Mouse (Mus musculus) CH12.LX (cell line): ENCODE data around the gene Fcgr1. TPM values are rescaled to one million over a fixed set of nuclear protein-coding genes. Genes with fewer than 3 reads are reported as not detected.
A peak's percentile ranks its signal among the peaks of the same experiment; 100 is the strongest.
"Not testable (repeated sequence)": the region's sequence is repeated elsewhere in the genome, so short reads cannot be mapped to it uniquely, and the experiment has no call there.

Source experiments
- DNase-seq: peaks from one replicate; pipeline ENCODE4 v3.0.0-alpha.2; 2013; ENCODE audit errors: extremely low read depth
- H3K27ac ChIP-seq: 2 replicates; pipeline ENCODE4 v1.5.1; 2012; ENCODE audit warnings: low read depth, mild to moderate bottlenecking, control low read depth, moderate library complexity; ENCODE audit not compliant: insufficient read depth
- H3K27me3 ChIP-seq: replicated peaks from 2 replicates; pipeline ENCODE3; 2012; ENCODE audit warnings: inconsistent platforms
- H3K36me3 ChIP-seq, 2 experiments: replicated peaks in 1 of 2; 2 replicates each; pipeline versions ENCODE3 to v1.6.1; 2012; ENCODE audit warnings: inconsistent platforms in 1 of 2, low read length in 1 of 2, mild to moderate bottlenecking in 1 of 2, mixed read lengths in 1 of 2, moderate library complexity in 1 of 2; ENCODE audit not compliant: control insufficient read depth in 1 of 2, insufficient read depth in 1 of 2
- H3K4me1 ChIP-seq, 2 experiments: 2 replicates each; pipeline ENCODE4 v1.6.1; 2012; ENCODE audit warnings: inconsistent platforms in 1 of 2, moderate library complexity in 1 of 2; ENCODE audit not compliant: insufficient read depth in 2 of 2, control insufficient read depth in 1 of 2
- H3K4me2 ChIP-seq: 2 replicates; pipeline ENCODE4 v1.6.1; 2012; ENCODE audit warnings: low read depth, mild to moderate bottlenecking, control low read depth; ENCODE audit not compliant: poor library complexity, insufficient read depth, severe bottlenecking
- H3K4me3 ChIP-seq, 3 experiments: fragments of 150-350 bp in 1 of 3; sonication (generic) in 1 of 3; replicated peaks in 1 of 3; 2 replicates each; pipeline versions ENCODE3 to v1.5.1; 2011 to 2012; ENCODE audit warnings: low read depth in 2 of 3, low read length in 2 of 3, mild to moderate bottlenecking in 2 of 3, moderate library complexity in 2 of 3, control low read depth in 1 of 3, improper control_type of control experiment in 1 of 3, inconsistent platforms in 1 of 3, mixed read lengths in 1 of 3; ENCODE audit not compliant: poor library complexity in 1 of 3
- H3K79me2 ChIP-seq: replicated peaks from 2 replicates; pipeline ENCODE4 v1.6.1; 2012; ENCODE audit warnings: mild to moderate bottlenecking, moderate library complexity; ENCODE audit not compliant: control insufficient read depth, poor library complexity, insufficient read depth, severe bottlenecking; ENCODE audit errors: extremely low read depth
- H3K9ac ChIP-seq: 2 replicates; pipeline ENCODE4 v1.6.1; 2012; ENCODE audit warnings: low read depth, mild to moderate bottlenecking, control low read depth, moderate library complexity; ENCODE audit not compliant: insufficient read depth
- H3K9me3 ChIP-seq: replicated peaks from 2 replicates; pipeline ENCODE3; 2012; ENCODE audit warnings: low read length, inconsistent platforms, mixed read lengths
- JUND ChIP-seq: conservative IDR thresholded peaks from 2 replicates; pipeline ENCODE4 v1.6.1; 2011; ENCODE audit warnings: low read depth, low read length, improper control_type of control experiment
- KAT2A ChIP-seq: IDR thresholded peaks from 2 replicates; pipeline ENCODE4 v1.6.1; 2012; ENCODE audit warnings: low read length, improper control_type of control experiment, inconsistent platforms; ENCODE audit not compliant: insufficient replicate concordance
- MAX ChIP-seq: IDR thresholded peaks from 2 replicates; pipeline ENCODE4 v1.6.1; 2011; ENCODE audit warnings: low read length, improper control_type of control experiment
- MEF2A ChIP-seq: IDR thresholded peaks from 2 replicates; pipeline ENCODE4 v1.6.1; 2014; ENCODE audit warnings: low read depth, mild to moderate bottlenecking, inconsistent platforms, low read length, improper control_type of control experiment, borderline replicate concordance
- NELFE ChIP-seq: IDR thresholded peaks from 2 replicates; pipeline ENCODE4 v1.6.1; 2011; ENCODE audit warnings: low read depth, low read length, improper control_type of control experiment
- PAX5 ChIP-seq: IDR thresholded peaks from 2 replicates; pipeline ENCODE4 v1.6.1; 2012; ENCODE audit warnings: low read length, inconsistent platforms, mixed read lengths
- POLR2A ChIP-seq: IDR thresholded peaks from 2 replicates; pipeline ENCODE4 v1.6.1; 2011; ENCODE audit warnings: low read depth, mild to moderate bottlenecking, improper control_type of control experiment, low read length
- RAD21 ChIP-seq: IDR thresholded peaks from 2 replicates; pipeline ENCODE4 v1.6.1; 2011; ENCODE audit warnings: low read depth, mild to moderate bottlenecking, low read length, improper control_type of control experiment, moderate library complexity
- RCOR1 ChIP-seq: conservative IDR thresholded peaks from 2 replicates; pipeline ENCODE4 v1.6.1; 2012; ENCODE audit warnings: low read depth, mild to moderate bottlenecking, inconsistent platforms, low read length, improper control_type of control experiment
- UBTF ChIP-seq: IDR thresholded peaks from 2 replicates; pipeline ENCODE4 v1.6.1; 2012; ENCODE audit warnings: low read depth, mild to moderate bottlenecking, inconsistent platforms, low read length, improper control_type of control experiment, moderate library complexity
- USF1 ChIP-seq: IDR thresholded peaks from 2 replicates; pipeline ENCODE4 v1.6.1; 2014; ENCODE audit warnings: low read depth, mild to moderate bottlenecking, inconsistent platforms, low read length, improper control_type of control experiment
- USF2 ChIP-seq: conservative IDR thresholded peaks from 2 replicates; pipeline ENCODE4 v1.6.1; 2011; ENCODE audit warnings: low read depth, low read length, improper control_type of control experiment
- ZC3H11A ChIP-seq: IDR thresholded peaks from 2 replicates; pipeline ENCODE4 v1.6.1; 2012; ENCODE audit warnings: low read depth, mild to moderate bottlenecking, inconsistent platforms, low read length, improper control_type of control experiment
- ZMIZ1 ChIP-seq: IDR thresholded peaks from 2 replicates; pipeline ENCODE4 v1.6.1; 2012; ENCODE audit warnings: low read depth, mild to moderate bottlenecking, inconsistent platforms, low read length, improper control_type of control experiment
- ZNF384 ChIP-seq: IDR thresholded peaks from 2 replicates; pipeline ENCODE4 v1.6.1; 2012; ENCODE audit warnings: low read depth, low read length, improper control_type of control experiment, inconsistent platforms
- dilution Hi-C: fragments of 300-500 bp; cut with MboI; formaldehyde crosslinking; loops from 2 replicates; pipeline ENCODE4 v1.14.3; 2020; ENCODE audit warnings: low sequenced_read_pairs; ENCODE audit not compliant: extremely low pct_unique_long_range_greater_than_20kb, extremely low pct_ligation_motif_present
- in situ Hi-C: fragments of 300-500 bp; cut with MboI; formaldehyde crosslinking; loops from 3 replicates; pipeline ENCODE4 v1.14.3; 2019; ENCODE audit warnings: low sequenced_read_pairs, low pct_ligation_motif_present, low pct_unique_long_range_greater_than_20kb, mixed read lengths
- polyA plus RNA-seq: library from polyadenylated mRNA; unstranded; fragments of >175 nt; gene quantifications from 2 replicates; pipeline ENCODE4 v1.2.1, GENCODE M21; 2012; ENCODE audit warnings: low read depth; ENCODE audit not compliant: insufficient read length
- total RNA-seq, 2 experiments: library from RNA; depleted of rRNA; stranded (reverse); fragments of 300-350 nt in 1 of 2; fragments of >200 nt in 1 of 2; gene quantifications; 2 replicates each; pipeline ENCODE4 v1.2.3; 2012 to 2014

The Fcgr1 gene
- total and polyA plus RNA-seq, 3 experiments: not detected

DNA sequence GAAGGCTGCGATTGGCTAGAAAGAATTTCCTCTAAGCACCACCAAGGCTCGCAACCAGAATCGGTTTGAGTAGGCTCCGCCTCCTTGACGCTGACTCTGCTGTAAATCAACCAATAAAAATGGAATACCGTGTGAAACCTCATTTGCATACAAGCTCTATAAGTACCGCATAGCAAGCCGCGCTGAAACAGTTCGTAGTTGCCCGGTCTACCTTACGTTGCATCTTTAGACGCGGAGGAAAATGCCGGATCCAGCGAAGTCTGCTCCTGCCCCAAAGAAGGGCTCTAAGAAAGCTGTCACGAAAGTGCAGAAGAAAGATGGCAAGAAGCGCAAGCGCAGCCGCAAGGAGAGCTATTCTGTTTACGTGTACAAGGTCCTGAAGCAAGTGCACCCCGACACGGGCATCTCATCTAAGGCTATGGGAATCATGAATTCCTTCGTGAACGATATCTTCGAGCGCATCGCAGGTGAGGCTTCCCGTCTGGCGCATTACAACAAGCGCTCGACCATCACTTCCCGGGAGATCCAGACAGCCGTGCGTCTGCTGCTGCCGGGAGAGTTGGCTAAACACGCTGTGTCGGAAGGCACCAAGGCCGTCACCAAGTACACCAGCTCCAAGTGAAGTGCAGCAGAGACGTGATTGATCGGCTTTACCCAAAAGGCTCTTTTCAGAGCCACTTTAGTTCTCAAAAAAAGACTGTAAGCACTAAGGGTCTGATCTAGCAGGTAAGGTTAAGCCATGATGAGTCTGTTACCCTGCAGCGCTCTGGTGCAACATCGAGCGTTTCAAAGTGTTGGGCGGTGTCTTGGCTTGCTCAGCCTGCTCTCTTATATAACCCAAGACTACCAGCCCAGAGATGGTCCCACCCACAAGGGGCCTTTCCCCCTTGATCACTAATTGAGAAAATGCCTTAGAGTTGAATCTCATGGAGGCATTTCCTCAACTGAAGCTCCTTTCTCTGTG lies 24.0 kb downstream of the Fcgr1 start, which contains the start of gene Hist2h2bb (continued):
- TF ChIP-seq UBTF: 0 out of 2 replicates have a peak, but pooled peaks have one; percentile 58
- TF ChIP-seq PAX5: no peak
- TF ChIP-seq ZC3H11A: no peak
- TF ChIP-seq ZNF384: no peak
- peak; percentile 97 for TF ChIP-seq POLR2A
- 0 out of 2 replicates have a peak, but pooled peaks have one; percentile 46 for TF ChIP-seq KAT2A
- TF ChIP-seq JUND: no peak
- peak; percentile 65; the same call in 1 of the 2 replicates for TF ChIP-seq MEF2A
- TF ChIP-seq USF2: peak; percentile 59
- TF ChIP-seq RCOR1: peak; percentile 92; the same call in 1 of the 2 replicates
- TF ChIP-seq MAX: no peak; the same call in 1 of the 2 replicates
- no peak for TF ChIP-seq RAD21
- TF ChIP-seq ZMIZ1: peak; percentile 100
- no peak for TF ChIP-seq USF1

DNA sequence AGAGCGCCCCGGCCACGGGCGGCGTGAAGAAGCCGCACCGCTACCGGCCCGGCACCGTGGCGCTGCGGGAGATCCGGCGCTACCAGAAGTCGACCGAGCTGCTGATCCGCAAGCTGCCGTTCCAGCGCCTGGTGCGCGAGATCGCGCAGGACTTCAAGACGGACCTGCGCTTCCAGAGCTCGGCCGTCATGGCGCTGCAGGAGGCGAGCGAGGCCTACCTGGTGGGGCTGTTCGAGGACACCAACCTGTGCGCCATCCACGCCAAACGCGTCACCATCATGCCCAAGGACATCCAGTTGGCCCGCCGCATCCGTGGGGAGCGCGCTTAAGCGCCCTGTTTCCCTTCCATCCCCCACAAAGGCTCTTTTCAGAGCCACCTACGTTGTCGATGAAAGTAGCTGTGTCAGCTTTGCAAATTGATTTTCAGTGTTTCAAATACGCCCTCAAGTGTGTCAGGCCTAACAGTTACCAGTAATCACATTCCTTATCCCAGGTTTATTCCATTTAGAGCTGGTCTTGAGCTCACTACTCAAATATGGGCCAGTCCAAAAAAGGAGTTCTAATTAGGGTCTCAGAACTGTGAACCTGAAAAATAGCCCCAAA lies 24.9 kb downstream of the Fcgr1 start:
- in situ Hi-C loops, H3K79me2 ChIP-seq, H3K9me3 ChIP-seq, H3K36me3 ChIP-seq, dilution Hi-C loops, DNase-seq, H3K27me3 ChIP-seq: not testable (repeated sequence)
- peak overlapping the region; percentile 49 to 69 (median 65) for H3K4me3 ChIP-seq
- H3K9ac ChIP-seq: peak overlapping the region; percentile 98
- peak overlapping the region; percentile 98 for H3K27ac ChIP-seq
- TF ChIP-seq POLR2A: peak; percentile 82; the same call in 1 of the 2 replicates
- TF ChIP-seq UBTF: peak; percentile 79; the same call in 1 of the 2 replicates
- TF ChIP-seq RCOR1: 0 out of 2 replicates have a peak, but pooled peaks have one; percentile 1
- peak; percentile 18; the same call in 1 of the 2 replicates for TF ChIP-seq ZMIZ1
- peak; percentile 63 for TF ChIP-seq NELFE
- H3K4me1 ChIP-seq: peaks cover 0 to 37% of the 10 kb centered on the region in 2 experiments; a peak in 3 of 4 replicates
- H3K4me2 ChIP-seq: peak overlapping the region; percentile 64
